Mouse (Mus musculus) E14TG2a.4 (cell line): ENCODE measurements at regions not wholly inside any gene's neighbourhood (a gene's known extent, or its start where the extent isn't known, plus 50 kb on each side); places are given as distances from the start of the nearest gene placed in this dataset.

Experiments
- CTCF ChIP-seq: conservative IDR thresholded peaks from 2 replicates; pipeline ENCODE4 v1.5.1; 2014; ENCODE audit warnings: low read length
- NANOG ChIP-seq: IDR thresholded peaks from 2 replicates; pipeline ENCODE4 v1.6.1; 2014; ENCODE audit warnings: borderline replicate concordance, low read length, mixed read lengths

- no peak for TF ChIP-seq CTCF
- no peak for TF ChIP-seq NANOG
Observed at GRCm38 (mm10) chr7:129865536-129865935, 273.9 kb downstream of the Wdr11 start.
